Mouse (Mus musculus) intestine, embryonic 16.5 days (tissue): Measurements from ENCODE around the gene 1700008O03Rik. TPM values are rescaled to one million over a fixed set of nuclear protein-coding genes. Genes with fewer than 3 reads are reported as not detected.

ENCODE experiments used
- ATAC-seq: fragments of 200-750 bp; cut with Nextera tagmentation; 2 replicates; pipeline ENCODE4 v1.8.0; 2017; ENCODE audit warnings: moderate TSS enrichment, moderate library complexity
- H3K27ac ChIP-seq: fragments of 300-500 bp; sonication (generic); 2 replicates; pipeline ENCODE4 v1.5.1; 2014; ENCODE audit warnings: mild to moderate bottlenecking, low read length
- H3K27me3 ChIP-seq: fragments of 300-500 bp; sonication (generic); replicated peaks from 2 replicates; pipeline ENCODE4 v1.6.1; 2014; ENCODE audit warnings: low read length, control low read depth, mixed read lengths; ENCODE audit not compliant: control insufficient read depth, insufficient read depth
- H3K36me3 ChIP-seq: fragments of 300-500 bp; sonication (generic); 2 replicates; pipeline ENCODE4 v1.6.1; 2014; ENCODE audit warnings: low read length, control low read depth; ENCODE audit not compliant: control insufficient read depth, insufficient read depth
- H3K4me1 ChIP-seq: fragments of 300-500 bp; sonication (generic); 2 replicates; pipeline ENCODE4 v1.6.1; 2014; ENCODE audit warnings: low read length, control low read depth, mixed read lengths; ENCODE audit not compliant: control insufficient read depth, insufficient read depth
- H3K4me2 ChIP-seq: fragments of 300-500 bp; sonication (generic); 2 replicates; pipeline ENCODE4 v1.6.1; 2014; ENCODE audit warnings: low read depth, low read length, control low read depth
- H3K4me3 ChIP-seq: fragments of 300-500 bp; sonication (generic); 2 replicates; pipeline ENCODE4 v1.5.1; 2014; ENCODE audit warnings: mild to moderate bottlenecking, low read length
- H3K9ac ChIP-seq: fragments of 300-500 bp; sonication (generic); 2 replicates; pipeline ENCODE4 v1.6.1; 2014; ENCODE audit warnings: low read depth, low read length
- H3K9me3 ChIP-seq: fragments of 300-500 bp; sonication (generic); 2 replicates; pipeline ENCODE4 v1.6.1; 2016; ENCODE audit warnings: low read length, control low read depth; ENCODE audit not compliant: control insufficient read depth
- WGBS: fragments of 180-500 bp; shearing (Covaris S2); extraction: QIAGEN DNeasy Blood & Tissue Kit; methylation state at CpG from one replicate; pipeline ENCODE4 v1.1.7; 2014; 5-methylcytosine and 5-hydroxymethylcytosine counted together
- polyA plus RNA-seq: library from polyadenylated mRNA; unstranded; fragments of >200 nt; fragmentation: Nextera tagmentation; extraction: Ambion mirVana; gene quantifications from 2 replicates; pipeline ENCODE4 v1.2.1, GENCODE M21; 2015

The 1700008O03Rik gene
- polyA plus RNA-seq, 1 experiment from 2014 or later: 0.88 TPM

DNA sequence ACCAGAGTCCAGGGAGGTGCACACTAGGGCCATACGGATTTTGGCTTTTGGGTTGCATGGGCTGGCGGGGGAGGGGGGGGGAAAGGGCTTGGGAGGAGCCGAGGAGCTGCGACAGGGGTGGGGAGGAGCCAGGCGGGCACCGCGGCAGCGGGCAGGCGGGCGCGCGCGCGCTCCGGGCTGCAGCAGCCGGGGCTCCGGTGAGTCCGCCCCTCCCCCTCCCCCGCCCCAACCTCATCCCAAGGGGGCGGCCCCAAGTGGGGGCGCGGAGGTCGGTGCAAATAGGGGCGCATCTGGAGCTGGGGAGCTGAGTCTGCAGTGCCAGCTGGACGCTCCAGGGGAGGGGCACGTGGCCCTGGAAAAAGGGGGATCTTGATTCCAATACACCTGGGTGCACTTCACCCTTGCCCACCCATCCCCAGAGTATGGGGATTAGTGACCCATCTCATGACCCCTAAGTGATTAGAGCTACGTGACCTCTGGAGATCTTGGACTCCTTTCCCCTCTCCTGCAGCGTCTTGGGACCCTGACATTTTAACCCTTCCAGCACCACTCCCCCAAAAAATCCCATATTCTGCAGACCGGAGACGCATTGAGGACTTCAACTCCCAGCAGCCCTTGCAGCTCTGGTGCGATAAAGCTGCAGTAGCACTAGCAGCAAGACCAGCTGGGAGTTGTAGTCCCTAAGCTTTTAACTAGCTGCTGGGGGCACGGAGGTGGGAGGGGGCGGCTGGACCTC, 1.5 kb downstream of the 1700008O03Rik start, which contains the start of gene Syt3:
TSS of gene Syt3 (plus strand) at position 123 of the 736 bp plus-strand sequence.
- Histone ChIP-seq H3K27ac (no peak within 1 kb of the TSS), H3K36me3 (no peaks in the 10 kb centered on the region), H3K9me3 (no peaks in the 10 kb centered on the region), H3K27me3 (peaks cover 16% of the 10 kb centered on the region; the same call in 1 of the 2 replicates), H3K9ac (peak within 1 kb of the TSS; percentile 68), H3K4me2 (peak within 1 kb of the TSS; percentile 88), H3K4me3 (peak within 1 kb of the TSS; percentile 48), H3K4me1 (peaks cover 3% of the 10 kb centered on the region; the same call in 1 of the 2 replicates)
- 1% methylated on average over 18 of the region's 33 CpGs for WGBS
- ATAC-seq: peak; percentile 90

DNA sequence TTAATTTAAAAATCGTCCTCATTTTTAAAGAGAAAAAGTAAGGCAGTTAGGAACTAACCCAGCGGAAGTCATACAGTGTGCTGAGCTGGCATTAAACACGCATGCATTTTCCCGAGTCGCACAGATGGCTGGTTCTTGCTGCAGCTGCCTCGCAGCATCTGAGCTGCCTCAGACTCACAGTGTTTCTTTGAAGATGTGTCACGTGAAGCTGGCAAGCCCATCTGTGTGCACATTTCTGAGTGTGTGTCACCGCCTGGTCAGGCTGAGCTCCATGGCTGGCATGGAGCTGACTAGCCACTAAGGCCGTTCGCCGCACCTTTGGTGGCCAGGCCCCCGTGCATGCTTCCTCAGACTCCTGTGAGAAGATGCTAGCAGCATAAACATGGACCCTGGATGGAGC, 3.1 kb downstream of the 1700008O03Rik start:
- H3K4me2 ChIP-seq: no peak overlapping the region
- H3K9ac ChIP-seq: no peak overlapping the region
- no peaks in the 10 kb centered on the region for H3K36me3 ChIP-seq
- no peak for ATAC-seq
- peaks cover 3% of the 10 kb centered on the region; the same call in 1 of the 2 replicates for H3K4me1 ChIP-seq
- 72% methylated on average over 12 of the region's 12 CpGs for WGBS
- H3K27ac ChIP-seq: no peak overlapping the region
- H3K9me3 ChIP-seq: no peaks in the 10 kb centered on the region
- H3K27me3 ChIP-seq: peaks cover 16% of the 10 kb centered on the region; the same call in 1 of the 2 replicates
- no peak overlapping the region for H3K4me3 ChIP-seq

DNA sequence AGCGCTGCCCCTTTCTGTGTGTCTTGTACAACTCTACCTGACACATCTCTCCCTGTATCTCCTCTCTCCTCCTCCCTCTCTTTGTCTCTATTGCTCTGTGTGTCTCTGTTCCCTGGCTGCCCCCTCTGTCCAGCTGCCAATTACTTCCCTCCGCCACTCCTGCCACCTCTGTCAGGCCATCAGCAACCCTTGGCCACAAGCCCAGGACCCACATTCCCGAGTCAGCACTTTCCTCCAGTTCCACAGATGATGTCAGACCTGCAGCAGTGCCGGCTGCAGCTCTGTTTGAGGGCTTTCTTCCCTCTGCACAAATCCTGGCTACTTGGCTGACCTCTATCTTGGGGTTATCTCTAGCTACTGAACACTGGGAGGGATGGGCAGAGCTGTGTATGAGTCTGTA, 7.3 kb downstream of the 1700008O03Rik start:
- Histone ChIP-seq H3K27ac (no peak overlapping the region), H3K4me1 (peaks cover 3% of the 10 kb centered on the region; the same call in 1 of the 2 replicates), H3K27me3 (peaks cover 5% of the 10 kb centered on the region; the same call in 1 of the 2 replicates), H3K4me3 (no peak overlapping the region), H3K9ac (no peak overlapping the region), H3K9me3 (no peaks in the 10 kb centered on the region), H3K36me3 (no peaks in the 10 kb centered on the region), H3K4me2 (no peak overlapping the region)
- 37% methylated on average over 4 of the region's 4 CpGs for WGBS
- no peak for ATAC-seq

DNA sequence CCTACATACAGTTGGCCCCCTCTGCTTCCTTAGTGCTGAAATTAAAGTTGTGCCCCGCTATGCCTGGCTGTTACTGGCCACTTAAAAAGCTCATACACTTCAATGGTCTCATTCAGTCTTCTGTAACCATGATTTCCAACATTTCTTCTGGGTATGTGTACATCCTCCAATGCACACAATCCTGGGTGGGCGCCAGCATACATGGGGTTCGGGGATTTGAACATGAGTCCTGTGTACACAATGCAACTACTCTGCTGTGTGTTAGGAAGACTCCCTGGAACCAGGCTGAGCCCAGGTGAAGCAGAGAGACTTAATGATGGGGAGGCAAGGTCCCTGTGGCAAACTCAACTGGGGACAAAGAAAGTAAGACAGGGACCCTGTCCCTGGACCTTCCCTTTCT, 9.8 kb downstream of the 1700008O03Rik start:
- Histone ChIP-seq H3K9ac (no peak overlapping the region), H3K4me2 (no peak overlapping the region), H3K27me3 (no peaks in the 10 kb centered on the region), H3K36me3 (no peaks in the 10 kb centered on the region), H3K4me3 (no peak overlapping the region), H3K27ac (no peak overlapping the region), H3K4me1 (peaks cover 3% of the 10 kb centered on the region; the same call in 1 of the 2 replicates), H3K9me3 (no peaks in the 10 kb centered on the region)
- 69% methylated on average over 3 of the region's 3 CpGs for WGBS
- no peak for ATAC-seq

DNA sequence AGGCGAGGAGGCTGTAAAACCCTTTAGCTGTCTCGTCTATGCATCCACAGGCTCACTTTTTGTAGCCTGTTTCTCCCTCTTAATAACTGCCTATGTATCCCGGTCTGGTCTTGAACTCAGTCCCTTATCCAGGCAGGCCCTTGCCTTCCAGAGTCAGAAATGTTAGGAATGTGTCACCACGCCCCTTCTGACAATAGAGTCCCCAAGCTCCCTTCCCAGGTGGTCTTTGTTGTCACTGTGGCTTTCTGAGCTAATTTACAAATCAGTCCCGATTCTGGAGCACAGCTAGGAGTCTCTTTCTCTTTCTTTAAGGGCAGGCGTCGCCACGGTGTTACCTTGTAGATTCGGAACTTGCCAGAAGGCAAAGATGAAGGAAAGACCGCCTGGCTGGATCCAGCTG, 10.4 kb downstream of the 1700008O03Rik start:
- WGBS: 12% methylated on average over 10 of the region's 10 CpGs
- H3K9ac ChIP-seq: peak overlapping the region; percentile 76; the same call in 1 of the 2 replicates

DNA sequence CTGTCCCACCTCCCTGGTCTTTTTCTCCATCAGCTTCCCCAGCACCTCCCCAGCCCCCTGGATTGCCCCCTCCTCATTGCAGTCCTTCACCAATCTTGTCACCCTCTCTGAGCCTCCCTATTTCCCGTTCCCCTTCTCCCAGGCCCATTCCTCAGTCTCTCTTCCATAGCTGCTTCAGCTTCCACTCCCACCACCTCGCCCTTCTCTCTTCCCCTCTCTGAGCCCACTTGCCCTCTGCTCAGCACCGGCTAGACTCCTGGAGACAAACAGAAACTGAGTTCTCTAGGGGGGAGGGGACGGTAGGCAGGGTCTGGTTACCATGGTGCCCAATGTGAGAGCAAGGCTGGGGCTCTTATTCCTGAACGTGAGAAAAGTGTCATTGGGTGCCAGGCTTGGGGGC, 10.9 kb downstream of the 1700008O03Rik start:
- no peaks in the 10 kb centered on the region for H3K36me3 ChIP-seq
- no peaks in the 10 kb centered on the region for H3K27me3 ChIP-seq
- H3K27ac ChIP-seq: peak overlapping the region; percentile 70; the same call in 1 of the 2 replicates
- H3K4me1 ChIP-seq: peaks cover 3% of the 10 kb centered on the region; the same call in 1 of the 2 replicates
- H3K4me2 ChIP-seq: peak overlapping the region; percentile 83
- peak overlapping the region; percentile 67 for H3K4me3 ChIP-seq
- peak; percentile 10 for ATAC-seq
- WGBS: under 1% methylated on average over 5 of the region's 5 CpGs
- peak overlapping the region; percentile 76 for H3K9ac ChIP-seq
- H3K9me3 ChIP-seq: no peaks in the 10 kb centered on the region

More for the DNA sequence above, 10.4 kb downstream of the 1700008O03Rik start:
- Histone ChIP-seq H3K4me2 (peak overlapping the region; percentile 83), H3K27me3 (no peaks in the 10 kb centered on the region), H3K4me3 (peak overlapping the region; percentile 67; the same call in 1 of the 2 replicates), H3K27ac (no peak overlapping the region), H3K9me3 (no peaks in the 10 kb centered on the region), H3K36me3 (no peaks in the 10 kb centered on the region), H3K4me1 (peaks cover 3% of the 10 kb centered on the region; the same call in 1 of the 2 replicates)
- no peak for ATAC-seq

DNA sequence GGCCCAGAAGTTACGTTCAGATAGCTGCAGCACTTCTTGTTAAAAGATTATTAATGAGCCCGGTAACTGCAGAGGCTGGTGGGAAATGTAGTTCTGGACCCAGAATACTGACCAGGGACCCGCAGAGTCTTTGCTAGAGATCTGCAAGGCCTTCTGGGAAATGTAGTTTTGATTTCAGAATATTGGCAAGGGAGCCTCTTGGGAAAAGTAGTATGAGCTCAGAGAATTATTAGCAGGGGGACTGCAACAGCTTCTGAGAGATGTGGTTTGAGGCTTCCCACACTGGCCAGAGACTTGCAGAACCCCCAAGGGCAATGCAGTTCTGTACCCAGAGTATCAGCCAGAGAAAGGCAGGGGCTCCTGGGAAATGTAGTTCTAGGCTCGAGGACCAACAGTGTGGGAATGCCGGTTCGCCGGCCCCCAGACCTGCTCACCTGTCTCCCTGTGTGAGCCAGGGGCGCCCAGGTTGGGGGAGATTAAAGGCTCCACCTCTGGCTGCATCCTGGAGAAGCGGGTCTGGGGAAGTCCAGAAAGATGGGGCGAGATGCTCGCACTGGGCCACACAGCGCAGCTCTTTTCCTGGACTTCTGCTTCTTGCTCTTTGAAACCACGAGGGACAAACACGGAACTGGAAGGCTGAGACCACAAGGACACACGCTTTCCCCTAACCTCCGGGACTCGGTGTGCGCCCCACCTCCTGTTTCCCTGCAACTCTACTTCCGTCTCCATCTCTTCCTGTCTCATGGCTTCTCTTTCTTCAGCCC, 11.5 kb downstream of the 1700008O03Rik start:
- H3K27ac ChIP-seq: peak overlapping the region; percentile 70
- peak; percentile 96 for ATAC-seq

DNA sequence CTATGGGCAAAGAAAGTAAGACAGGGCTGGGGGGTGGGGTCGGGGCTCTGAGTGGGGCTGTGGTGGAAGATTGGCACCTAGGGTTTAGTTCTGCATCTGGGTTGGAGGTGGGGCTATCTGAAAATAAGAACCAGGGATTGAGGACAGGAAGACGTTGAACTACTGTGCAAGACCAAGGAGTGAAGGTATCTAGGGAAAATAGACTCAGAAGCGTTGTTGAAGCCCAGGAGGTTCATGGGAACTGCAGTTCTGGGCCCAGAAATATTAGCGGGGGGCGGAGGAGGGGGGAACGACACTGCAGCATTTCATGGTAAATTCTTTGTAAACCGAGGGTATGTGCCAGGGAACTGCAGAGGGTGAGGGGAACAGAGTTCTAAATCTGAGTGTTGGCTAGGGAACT, 12.2 kb downstream of the 1700008O03Rik start:
- H3K9ac ChIP-seq: peak overlapping the region; percentile 60
- H3K4me1 ChIP-seq: peaks cover 3% of the 10 kb centered on the region; the same call in 1 of the 2 replicates
- ATAC-seq: peak; percentile 53
- no peak overlapping the region for H3K27ac ChIP-seq
- no peaks in the 10 kb centered on the region for H3K36me3 ChIP-seq
- H3K4me3 ChIP-seq: peak overlapping the region; percentile 67
- 14% methylated on average over 7 of the region's 7 CpGs for WGBS
- peak overlapping the region; percentile 83 for H3K4me2 ChIP-seq
- no peaks in the 10 kb centered on the region for H3K27me3 ChIP-seq
- H3K9me3 ChIP-seq: no peaks in the 10 kb centered on the region

More for the DNA sequence above, 11.5 kb downstream of the 1700008O03Rik start:
- Histone ChIP-seq H3K9me3 (no peaks in the 10 kb centered on the region), H3K4me3 (peak overlapping the region; percentile 67), H3K4me1 (peaks cover 3% of the 10 kb centered on the region; the same call in 1 of the 2 replicates), H3K9ac (peak overlapping the region; percentile 76), H3K36me3 (no peaks in the 10 kb centered on the region), H3K27me3 (no peaks in the 10 kb centered on the region), H3K4me2 (peak overlapping the region; percentile 83)
- WGBS: 1% methylated on average over 19 of the region's 19 CpGs

DNA sequence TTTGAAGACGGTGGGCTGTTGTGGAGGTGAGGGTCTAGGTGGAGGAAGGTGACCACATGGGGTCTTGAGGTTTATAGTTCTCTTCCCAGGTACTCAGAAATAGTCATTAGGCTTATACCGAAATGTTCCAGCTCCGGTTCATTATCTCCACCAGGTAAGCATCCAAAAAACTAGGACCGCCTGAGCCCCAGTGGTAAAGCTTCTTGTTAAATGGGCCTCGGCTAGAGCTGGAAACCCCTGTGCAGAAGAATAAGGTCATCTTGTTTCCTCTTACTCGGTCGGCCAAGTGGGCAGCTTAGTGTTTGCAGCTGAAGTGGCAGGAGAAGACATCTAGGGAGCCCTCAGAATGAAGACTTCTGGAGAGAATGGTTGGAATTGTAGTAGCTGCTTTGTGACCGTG, 12.9 kb downstream of the 1700008O03Rik start:
- WGBS: 93% methylated on average over 8 of the region's 8 CpGs
- H3K27me3 ChIP-seq: no peaks in the 10 kb centered on the region
- H3K36me3 ChIP-seq: no peaks in the 10 kb centered on the region
- H3K4me1 ChIP-seq: peaks cover 3% of the 10 kb centered on the region; the same call in 1 of the 2 replicates
- ATAC-seq: no peak
- no peak overlapping the region for H3K4me3 ChIP-seq
- H3K9me3 ChIP-seq: no peaks in the 10 kb centered on the region
- H3K9ac ChIP-seq: no peak overlapping the region
- H3K27ac ChIP-seq: no peak overlapping the region
- no peak overlapping the region for H3K4me2 ChIP-seq
